Mouse (Mus musculus) myocyte (in vitro differentiated cells): ENCODE results near the gene Tpcn2.

Source experiments
- CEBPB ChIP-seq: IDR thresholded peaks from 2 replicates; pipeline ENCODE4 v1.6.1; 2011; ENCODE audit warnings: mild to moderate bottlenecking, moderate library complexity; ENCODE audit not compliant: poor library complexity, insufficient read depth, severe bottlenecking
- POLR2A ChIP-seq: IDR thresholded peaks from one replicate; pipeline ENCODE4 v1.6.1; 2011; ENCODE audit warnings: low read depth, mild to moderate bottlenecking, control low read depth, moderate library complexity; ENCODE audit not compliant: insufficient read length
- POLR2AphosphoS2 ChIP-seq: IDR thresholded peaks from one replicate; pipeline ENCODE4 v1.6.1; 2011; ENCODE audit warnings: low read depth, control low read depth; ENCODE audit not compliant: insufficient read length

- TF ChIP-seq POLR2A (no peak), CEBPB (no peak), POLR2AphosphoS2 (no peak)
Observed at GRCm38 (mm10) chr7:145143502-145144070, 140.2 kb downstream of the Tpcn2 start.
